Mouse (Mus musculus): ENCODE results near the gene Btbd2. TPM values are rescaled to one million over a fixed set of nuclear protein-coding genes. Genes with fewer than 3 reads are reported as not detected.

The Btbd2 gene
- polyA plus RNA-seq, 1 experiment from 2014 or later: 68.2 TPM

Small RNA genes within 50 kb of the gene (microRNA-seq; reads per million reads assigned to microRNA genes)
- gene Mir6912: not detected

Other genes with a start within 250 kb of the Btbd2 start
- gene Tcf3, start 223.4 kb downstream of the Btbd2 start, polyA plus RNA-seq (2015; fragmentation: Nextera tagmentation; extraction: Ambion mirVana): 94.8 and 110 TPM in 2 replicates
- not detected in 2 replicates for gene Onecut3, start 162.2 kb downstream of the Btbd2 start, polyA plus RNA-seq (2015; fragmentation: Nextera tagmentation; extraction: Ambion mirVana)
- 0.08 and 0.15 TPM in 2 replicates for gene Atp8b3, start 117.9 kb downstream of the Btbd2 start, polyA plus RNA-seq (2015; fragmentation: Nextera tagmentation; extraction: Ambion mirVana)
- gene Rexo1, start 95.5 kb downstream of the Btbd2 start, polyA plus RNA-seq (2015; fragmentation: Nextera tagmentation; extraction: Ambion mirVana): 21.9 and 22.5 TPM in 2 replicates
- 7.9 and 9.9 TPM in 2 replicates for gene Klf16, start 79.8 kb downstream of the Btbd2 start, polyA plus RNA-seq (2015; fragmentation: Nextera tagmentation; extraction: Ambion mirVana)
- 97.0 and 104 TPM in 2 replicates for gene Abhd17a, start 66.7 kb downstream of the Btbd2 start, polyA plus RNA-seq (2015; fragmentation: Nextera tagmentation; extraction: Ambion mirVana)
- gene Scamp4, start 54.2 kb downstream of the Btbd2 start, polyA plus RNA-seq (2015; fragmentation: Nextera tagmentation; extraction: Ambion mirVana): 100 and 102 TPM in 2 replicates
- gene Adat3, start 54.2 kb downstream of the Btbd2 start, polyA plus RNA-seq (2015; fragmentation: Nextera tagmentation; extraction: Ambion mirVana): 6.4 and 8.0 TPM in 2 replicates
- 4.9 and 5.8 TPM in 2 replicates for gene Gm49322, start 51.0 kb downstream of the Btbd2 start, polyA plus RNA-seq (2015; fragmentation: Nextera tagmentation; extraction: Ambion mirVana)
- gene Csnk1g2, start 34.2 kb downstream of the Btbd2 start, polyA plus RNA-seq (2015; fragmentation: Nextera tagmentation; extraction: Ambion mirVana): 126 and 148 TPM in 2 replicates
- 90.1 and 97.5 TPM in 2 replicates for gene Mknk2, start 21.0 kb upstream of the Btbd2 start, polyA plus RNA-seq (2015; fragmentation: Nextera tagmentation; extraction: Ambion mirVana)
- gene Mob3a, start 44.9 kb upstream of the Btbd2 start, polyA plus RNA-seq (2015; fragmentation: Nextera tagmentation; extraction: Ambion mirVana): 55.8 and 57.7 TPM in 2 replicates
- gene Izumo4, start 45.1 kb upstream of the Btbd2 start, polyA plus RNA-seq (2015; fragmentation: Nextera tagmentation; extraction: Ambion mirVana): 25.9 and 31.0 TPM in 2 replicates
- gene Ap3d1, start 85.2 kb upstream of the Btbd2 start, polyA plus RNA-seq (2015; fragmentation: Nextera tagmentation; extraction: Ambion mirVana): 72.3 and 75.0 TPM in 2 replicates
- gene Dot1l, start 98.1 kb upstream of the Btbd2 start, polyA plus RNA-seq (2015; fragmentation: Nextera tagmentation; extraction: Ambion mirVana): 14.2 and 15.3 TPM in 2 replicates
- 59.0 and 71.7 TPM in 2 replicates for gene Sf3a2, start 141.1 kb upstream of the Btbd2 start, polyA plus RNA-seq (2015; fragmentation: Nextera tagmentation; extraction: Ambion mirVana)
- 119 and 124 TPM in 2 replicates for gene Plekhj1, start 141.6 kb upstream of the Btbd2 start, polyA plus RNA-seq (2015; fragmentation: Nextera tagmentation; extraction: Ambion mirVana)
- gene Amh, start 148.2 kb upstream of the Btbd2 start, polyA plus RNA-seq (2015; fragmentation: Nextera tagmentation; extraction: Ambion mirVana): not detected in 2 replicates
- 7.5 and 26.8 TPM in 2 replicates for gene Jsrp1, start 156.4 kb upstream of the Btbd2 start, polyA plus RNA-seq (2015; fragmentation: Nextera tagmentation; extraction: Ambion mirVana)
- gene Oaz1, start 169.6 kb upstream of the Btbd2 start, polyA plus RNA-seq (2015; fragmentation: Nextera tagmentation; extraction: Ambion mirVana): 1,708 and 1,872 TPM in 2 replicates
- gene Lingo3, start 187.0 kb upstream of the Btbd2 start, polyA plus RNA-seq (2015; fragmentation: Nextera tagmentation; extraction: Ambion mirVana): 0.86 and 0.92 TPM in 2 replicates
- 231 and 258 TPM in 2 replicates for gene Lsm7, start 198.1 kb upstream of the Btbd2 start, polyA plus RNA-seq (2015; fragmentation: Nextera tagmentation; extraction: Ambion mirVana)
- 44.5 and 47.4 TPM in 2 replicates for gene Sppl2b, start 198.2 kb upstream of the Btbd2 start, polyA plus RNA-seq (2015; fragmentation: Nextera tagmentation; extraction: Ambion mirVana)
- gene Tmprss9, start 214.8 kb upstream of the Btbd2 start, polyA plus RNA-seq (2015; fragmentation: Nextera tagmentation; extraction: Ambion mirVana): 0.05 TPM in 1 of 2 replicates, not detected in the other
- 312 and 329 TPM in 2 replicates for gene Timm13, start 243.9 kb upstream of the Btbd2 start, polyA plus RNA-seq (2015; fragmentation: Nextera tagmentation; extraction: Ambion mirVana)

Measured in limb, embryonic 15.5 days (tissue).